Mouse (Mus musculus) ES-Bruce4 (cell line): ENCODE measurements around the gene Rab11fip5.

Experiments used
- CTCF ChIP-seq: IDR thresholded peaks from one replicate; pipeline ENCODE4 v1.8.1; 2011; ENCODE audit warnings: low read depth, low read length
- POLR2A ChIP-seq: IDR thresholded peaks from one replicate; pipeline ENCODE4 v1.8.1; 2011; ENCODE audit warnings: low read length; ENCODE audit not compliant: insufficient read depth

DNA sequence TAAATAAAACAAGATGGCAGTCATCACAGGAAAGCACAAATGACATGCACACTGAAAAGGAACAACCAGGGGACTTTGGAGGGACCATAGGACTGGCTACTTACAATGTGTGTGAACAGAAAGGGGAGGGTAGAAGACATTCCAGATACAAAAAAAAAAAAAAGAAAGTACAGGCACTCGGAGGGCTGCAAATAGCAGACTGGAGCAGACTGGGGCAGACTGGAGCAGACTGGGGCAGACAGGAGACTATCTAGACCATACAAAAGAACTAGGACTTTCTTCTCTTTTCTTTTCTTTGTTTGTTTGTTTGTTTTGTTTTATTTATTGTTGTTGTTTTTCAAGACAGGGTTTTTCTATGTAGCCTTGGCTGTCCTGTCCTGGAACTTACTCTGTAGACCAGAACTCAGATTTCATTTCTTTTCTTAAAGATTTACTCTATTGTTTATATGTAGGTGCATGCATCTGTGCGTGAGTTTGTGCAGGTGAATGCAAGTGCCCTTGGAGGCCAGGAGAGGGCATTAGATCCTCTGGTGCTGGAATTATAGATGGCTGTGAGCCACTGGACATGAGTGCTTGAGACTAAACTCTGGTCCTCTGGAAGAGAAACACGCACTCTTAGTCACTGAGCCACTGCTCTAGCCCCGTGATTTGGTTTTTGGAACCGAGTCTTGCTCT lies 11.1 kb downstream of the Rab11fip5 start:
- TF ChIP-seq CTCF (peak; percentile 38), POLR2A (no peak)
